Mouse (Mus musculus) heart, embryonic 16.5 days (tissue): Measurements from ENCODE around the gene Erp44. TPM values are rescaled to one million over a fixed set of nuclear protein-coding genes. Genes with fewer than 3 reads are reported as not detected.

ENCODE experiments used
- ATAC-seq: fragments of 200-750 bp; cut with Nextera tagmentation; replicated peaks from 2 replicates; pipeline ENCODE4 v1.8.0; 2017; ENCODE audit warnings: moderate number of reproducible peaks; ENCODE audit not compliant: insufficient read depth, low FRiP score; ENCODE audit errors: extremely low read depth
- H3K27ac ChIP-seq: fragments of 300-500 bp; sonication (generic); 2 replicates; pipeline ENCODE4 v1.5.1; 2014; ENCODE audit warnings: mild to moderate bottlenecking, low read length, control low read depth, moderate library complexity
- H3K27me3 ChIP-seq: fragments of 300-500 bp; sonication (generic); 2 replicates; pipeline ENCODE4 v1.6.1; 2014; ENCODE audit warnings: low read length, mixed read lengths; ENCODE audit not compliant: control insufficient read depth, insufficient read depth
- H3K36me3 ChIP-seq: fragments of 300-500 bp; sonication (generic); 2 replicates; pipeline ENCODE4 v1.6.1; 2014; ENCODE audit not compliant: control insufficient read depth, insufficient read depth
- H3K4me1 ChIP-seq: fragments of 300-500 bp; sonication (generic); 2 replicates; pipeline ENCODE4 v1.6.1; 2014; ENCODE audit warnings: low read length, mixed read lengths; ENCODE audit not compliant: control insufficient read depth, insufficient read depth
- H3K4me2 ChIP-seq: fragments of 300-500 bp; sonication (generic); 2 replicates; pipeline ENCODE4 v1.6.1; 2014; ENCODE audit warnings: low read depth, mild to moderate bottlenecking, control low read depth, low read length
- H3K4me3 ChIP-seq: fragments of 300-500 bp; sonication (generic); 2 replicates; pipeline ENCODE4 v1.5.1; 2014; ENCODE audit warnings: mild to moderate bottlenecking, control low read depth, low read length
- H3K9ac ChIP-seq: fragments of 300-500 bp; sonication (generic); 2 replicates; pipeline ENCODE4 v1.6.1; 2014; ENCODE audit warnings: low read length, control low read depth
- H3K9me3 ChIP-seq: fragments of 300-500 bp; sonication (generic); replicated peaks from 2 replicates; pipeline ENCODE4 v1.6.1; 2016; ENCODE audit warnings: low read length; ENCODE audit not compliant: control insufficient read depth
- WGBS: fragments of 180-500 bp; shearing (Covaris S2); extraction: QIAGEN DNeasy Blood & Tissue Kit; methylation state at CpG from one replicate; pipeline ENCODE4 v1.1.7; 2014; 5-methylcytosine and 5-hydroxymethylcytosine counted together
- polyA plus RNA-seq: library from polyadenylated mRNA; unstranded; fragments of >200 nt; fragmentation: Nextera tagmentation; extraction: Ambion mirVana; gene quantifications from 2 replicates; pipeline ENCODE4 v1.2.1, GENCODE M21; 2015

The Erp44 gene
- polyA plus RNA-seq, 1 experiment from 2014 or later, result 63.6 TPM

DNA sequence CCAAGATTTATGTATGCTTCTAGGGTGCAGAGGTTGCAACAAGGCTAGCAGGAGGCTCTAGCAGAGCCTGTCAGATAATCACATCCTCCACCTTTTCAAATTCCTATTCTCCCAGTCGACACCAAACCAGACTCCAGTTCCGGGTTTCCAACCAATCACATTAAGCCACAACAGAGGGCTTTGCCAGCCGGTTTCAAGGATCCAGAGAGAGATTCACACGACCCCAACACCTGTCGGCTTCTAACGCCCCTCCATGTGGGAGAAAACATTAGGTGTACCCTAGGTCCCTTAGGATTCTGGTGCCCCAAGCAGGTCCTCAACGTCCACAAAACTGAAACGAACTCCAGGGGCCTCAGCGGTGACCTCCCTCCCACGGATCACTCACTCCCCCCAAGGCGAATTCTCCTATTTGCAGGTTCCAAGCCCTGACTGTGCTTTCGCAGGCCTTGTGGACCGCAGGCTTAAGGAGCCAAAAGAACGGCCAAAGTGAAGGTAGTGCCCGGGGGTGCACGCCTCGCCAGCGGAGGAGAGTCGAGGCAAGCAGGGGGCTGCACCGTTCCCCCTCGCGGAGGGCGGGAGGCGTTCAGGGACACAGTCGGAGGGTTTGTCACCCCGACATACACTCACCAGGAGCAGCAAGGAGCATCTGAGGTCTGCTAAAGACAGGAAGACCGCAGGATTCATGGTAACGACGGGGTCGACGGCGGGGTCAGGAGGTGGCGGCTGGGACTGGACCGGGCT lies 431 bp downstream of the Erp44 start:
- Histone ChIP-seq H3K36me3 (0 out of 2 replicates have a peak, but pooled peaks cover 2% of the 10 kb centered on the region), H3K4me1 (peaks cover 4% of the 10 kb centered on the region), H3K9me3 (no peaks in the 10 kb centered on the region), H3K4me3 (peak overlapping the region; percentile 99), H3K4me2 (peak overlapping the region; percentile 69), H3K27ac (peak overlapping the region; percentile 61), H3K9ac (peak overlapping the region; percentile 90), H3K27me3 (no peaks in the 10 kb centered on the region)
- ATAC-seq, result peak; percentile 32
- under 1% methylated on average over 34 of the region's 34 CpGs for WGBS

GRCm38 (mm10) chr4:48277011-48277410 lies 2.3 kb downstream of the Erp44 start:
- Histone ChIP-seq H3K9ac (no peak overlapping the region), H3K36me3 (no peaks in the 10 kb centered on the region), H3K27me3 (no peaks in the 10 kb centered on the region), H3K4me2 (no peak overlapping the region), H3K9me3 (no peaks in the 10 kb centered on the region), H3K4me1 (peaks cover 6% of the 10 kb centered on the region), H3K4me3 (no peak overlapping the region), H3K27ac (no peak overlapping the region)
- WGBS, result 79% methylated on average over 3 of the region's 3 CpGs
- no peak for ATAC-seq

GRCm38 (mm10) chr4:48275736-48276135 lies 3.6 kb downstream of the Erp44 start:
- H3K27ac ChIP-seq, result no peak overlapping the region
- H3K9ac ChIP-seq, result no peak overlapping the region
- WGBS, result 81% methylated on average over 3 of the region's 3 CpGs
- no peak overlapping the region for H3K4me2 ChIP-seq
- no peak for ATAC-seq
- no peak overlapping the region for H3K4me3 ChIP-seq
- H3K9me3 ChIP-seq, result no peaks in the 10 kb centered on the region
- no peaks in the 10 kb centered on the region for H3K27me3 ChIP-seq
- H3K36me3 ChIP-seq, result no peaks in the 10 kb centered on the region
- H3K4me1 ChIP-seq, result peaks cover 8% of the 10 kb centered on the region

GRCm38 (mm10) chr4:48273119-48273829 lies 6.1 kb downstream of the Erp44 start:
- WGBS, result 92% methylated on average over 7 of the region's 7 CpGs
- H3K4me1 ChIP-seq, result peaks cover 4% of the 10 kb centered on the region; the same call in 1 of the 2 replicates
- no peak overlapping the region for H3K4me3 ChIP-seq
- no peaks in the 10 kb centered on the region for H3K36me3 ChIP-seq
- no peak overlapping the region for H3K27ac ChIP-seq
- ATAC-seq, result no peak
- H3K9ac ChIP-seq, result no peak overlapping the region
- H3K27me3 ChIP-seq, result no peaks in the 10 kb centered on the region
- H3K9me3 ChIP-seq, result no peaks in the 10 kb centered on the region
- H3K4me2 ChIP-seq, result no peak overlapping the region

- H3K4me1 ChIP-seq, result peaks cover 4% of the 10 kb centered on the region; the same call in 1 of the 2 replicates
- H3K27me3 ChIP-seq, result no peaks in the 10 kb centered on the region
- ATAC-seq, result no peak
- no peak overlapping the region for H3K4me3 ChIP-seq
- H3K9ac ChIP-seq, result no peak overlapping the region
- no peak overlapping the region for H3K27ac ChIP-seq
- 43% methylated on average over 5 of the region's 5 CpGs for WGBS
- no peaks in the 10 kb centered on the region for H3K36me3 ChIP-seq
- no peak overlapping the region for H3K4me2 ChIP-seq
- no peaks in the 10 kb centered on the region for H3K9me3 ChIP-seq
Observed at GRCm38 (mm10) chr4:48271838-48272237, 7.5 kb downstream of the Erp44 start.

- Histone ChIP-seq H3K4me1 (peaks cover 4% of the 10 kb centered on the region; the same call in 1 of the 2 replicates), H3K9ac (no peak overlapping the region), H3K36me3 (no peaks in the 10 kb centered on the region), H3K9me3 (no peaks in the 10 kb centered on the region), H3K27me3 (no peaks in the 10 kb centered on the region), H3K4me2 (no peak overlapping the region), H3K4me3 (no peak overlapping the region), H3K27ac (no peak overlapping the region)
- no peak for ATAC-seq
Observed at GRCm38 (mm10) chr4:48270532-48270931, 8.8 kb downstream of the Erp44 start.

- Histone ChIP-seq H3K4me1 (peaks cover 4% of the 10 kb centered on the region; the same call in 1 of the 2 replicates), H3K4me3 (no peak overlapping the region), H3K9ac (no peak overlapping the region), H3K27me3 (no peaks in the 10 kb centered on the region), H3K27ac (no peak overlapping the region), H3K9me3 (no peaks in the 10 kb centered on the region), H3K4me2 (no peak overlapping the region), H3K36me3 (no peaks in the 10 kb centered on the region)
- WGBS, result 67% methylated on average over 1 of the region's 1 CpGs
- no peak for ATAC-seq
Observed at GRCm38 (mm10) chr4:48268127-48268526, 11.2 kb downstream of the Erp44 start.

DNA sequence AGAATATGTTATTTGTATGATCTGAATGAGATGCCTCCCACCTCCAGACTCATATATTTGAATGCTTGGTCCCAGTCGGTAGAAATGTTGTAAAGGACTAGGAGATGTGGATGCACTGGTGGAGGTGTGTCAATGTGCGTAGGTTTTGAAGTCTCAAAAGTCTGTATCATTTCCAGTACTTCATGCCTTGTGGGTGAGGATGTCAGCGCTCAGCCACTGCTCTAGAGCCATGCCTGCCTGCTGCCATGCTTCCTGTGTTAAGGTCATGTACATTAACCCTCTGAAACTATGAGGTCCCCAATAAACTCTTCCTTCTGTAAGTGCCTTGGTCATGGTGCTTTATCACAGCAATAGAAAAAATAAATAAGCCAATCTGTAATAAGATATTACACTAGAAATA lies 11.7 kb downstream of the Erp44 start:
- no peak for ATAC-seq
- 81% methylated on average over 3 of the region's 3 CpGs for WGBS

GRCm38 (mm10) chr4:48258045-48258444 lies 21.3 kb downstream of the Erp44 start:
- H3K36me3 ChIP-seq, result no peaks in the 10 kb centered on the region
- no peak overlapping the region for H3K27ac ChIP-seq
- no peaks in the 10 kb centered on the region for H3K27me3 ChIP-seq
- 86% methylated on average over 3 of the region's 3 CpGs for WGBS
- H3K9me3 ChIP-seq, result no peaks in the 10 kb centered on the region
- H3K4me2 ChIP-seq, result no peak overlapping the region
- peaks cover 4% of the 10 kb centered on the region; the same call in 1 of the 2 replicates for H3K4me1 ChIP-seq
- H3K4me3 ChIP-seq, result no peak overlapping the region
- H3K9ac ChIP-seq, result no peak overlapping the region
- ATAC-seq, result no peak

More for the DNA sequence above, 11.7 kb downstream of the Erp44 start:
- Histone ChIP-seq H3K4me3 (no peak overlapping the region), H3K27me3 (no peaks in the 10 kb centered on the region), H3K4me1 (peaks cover 4% of the 10 kb centered on the region; the same call in 1 of the 2 replicates), H3K36me3 (no peaks in the 10 kb centered on the region), H3K9me3 (no peaks in the 10 kb centered on the region), H3K27ac (no peak overlapping the region), H3K4me2 (no peak overlapping the region), H3K9ac (no peak overlapping the region)
